Comparison of ENCODE assay signal across 11 mouse cellular contexts in the genomic region with DNA sequence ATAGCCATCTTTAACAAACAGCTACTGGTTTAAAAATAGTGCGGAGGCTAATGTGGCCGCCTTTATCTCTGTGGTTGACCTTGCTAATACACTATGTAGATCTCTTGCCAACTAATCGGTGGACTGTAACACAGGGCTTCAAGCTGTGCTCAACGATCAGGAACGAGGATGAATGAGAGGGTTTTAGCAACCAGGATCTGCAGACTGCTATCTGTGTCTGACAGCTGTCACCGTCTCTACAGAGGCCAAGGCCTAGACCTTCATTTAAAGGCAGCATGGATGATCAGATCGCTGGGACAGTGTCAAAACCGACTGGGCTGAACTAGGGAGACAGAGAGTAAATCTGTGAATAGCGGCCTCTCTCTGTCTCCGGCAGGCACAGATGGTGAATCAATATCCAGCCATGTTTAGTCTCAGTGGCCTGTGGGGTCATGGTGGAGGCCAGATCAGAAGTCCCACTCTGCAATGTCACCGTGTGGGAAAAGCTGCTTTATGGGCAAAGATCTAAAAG.
A peak's percentile ranks its signal among the peaks of the same experiment; 100 is the strongest.
DNase-seq lines count a peak whose midpoint lies in the region; ATAC-seq lines count a peak whose summit lies in the region.
"Had no signal": no experiment of that assay in that cellular context is flagged by ENCODE, and none has a peak within 500 bp of the region (broad histone marks: within the 10 kb centered on the region; RNA-seq: fewer than 3 reads in every experiment).

No protein-coding gene starts in this region.

- peak; percentile 46 for DNase-seq in forebrain, embryonic 14.5 days (ENCODE audit: low spot score)
- DNase-seq in forebrain, embryonic 10.5 days (ENCODE audit: extremely low spot score, low spot score), result no peak
- no peak for DNase-seq in liver, embryonic 13.5 days
- no peak for DNase-seq in layer of hippocampus, postnatal 10 days (ENCODE audit: low spot score in 2 of 2)
- DNase-seq in right cerebral cortex, postnatal 10 days (ENCODE audit: low spot score in 2 of 2), result no peak
- DNase-seq: forebrain, postnatal 0 days had no signal

- no peak overlapping the region for H3K9ac ChIP-seq in forebrain, embryonic 14.5 days (ENCODE audit: low read length)
- H3K9ac ChIP-seq in heart, embryonic 16.5 days (ENCODE audit: low read length), result no peak overlapping the region
- no peak overlapping the region for H3K9ac ChIP-seq in liver, embryonic 13.5 days
- H3K9ac ChIP-seq: forebrain, postnatal 0 days; stomach, embryonic 15.5 days had no signal

- 46% methylated on average over 11 of the region's 11 CpGs for WGBS in forebrain, embryonic 14.5 days
- WGBS in forebrain, embryonic 10.5 days, result 68% methylated on average over 11 of the region's 11 CpGs
- WGBS in heart, embryonic 16.5 days, result 37% methylated on average over 11 of the region's 11 CpGs
- WGBS in liver, embryonic 13.5 days (ENCODE audit: insufficient replicate concordance), result 34% methylated on average over 11 of the region's 11 CpGs

- no peak overlapping the region for H3K4me3 ChIP-seq in forebrain, embryonic 14.5 days (ENCODE audit: low read depth, low read length)
- no peak overlapping the region for H3K4me3 ChIP-seq in forebrain, embryonic 10.5 days
- H3K4me3 ChIP-seq in heart, embryonic 16.5 days (ENCODE audit: low read length), result no peak overlapping the region
- no peak overlapping the region for H3K4me3 ChIP-seq in liver, embryonic 13.5 days (replicated peaks)
- H3K4me3 ChIP-seq: stomach, embryonic 15.5 days had no signal

- H3K36me3 ChIP-seq in forebrain, embryonic 14.5 days (ENCODE audit: control insufficient read depth, insufficient read depth, low read length), result no peaks in the 10 kb centered on the region
- no peaks in the 10 kb centered on the region for H3K36me3 ChIP-seq in forebrain, embryonic 10.5 days (replicated peaks)
- no peaks in the 10 kb centered on the region for H3K36me3 ChIP-seq in heart, embryonic 16.5 days (ENCODE audit: control insufficient read depth, insufficient read depth)
- H3K36me3 ChIP-seq in liver, embryonic 13.5 days, result no peaks in the 10 kb centered on the region
- H3K36me3 ChIP-seq: stomach, embryonic 15.5 days had no signal

- H3K27ac ChIP-seq in forebrain, embryonic 14.5 days (ENCODE audit: low read depth, low read length), result no peak overlapping the region; the same call in 1 of the 2 replicates
- no peak overlapping the region for H3K27ac ChIP-seq in forebrain, embryonic 10.5 days
- H3K27ac ChIP-seq in heart, embryonic 16.5 days (ENCODE audit: low read length), result peak overlapping the region; percentile 84
- peak overlapping the region; percentile 5; the same call in 1 of the 2 replicates for H3K27ac ChIP-seq in liver, embryonic 13.5 days
- H3K27ac ChIP-seq: macrophage; stomach, embryonic 15.5 days had no signal

- no peaks in the 10 kb centered on the region for H3K9me3 ChIP-seq in forebrain, embryonic 14.5 days (replicated peaks; ENCODE audit: control insufficient read depth, low read length)
- no peaks in the 10 kb centered on the region for H3K9me3 ChIP-seq in forebrain, embryonic 10.5 days
- no peaks in the 10 kb centered on the region for H3K9me3 ChIP-seq in heart, embryonic 16.5 days (replicated peaks; ENCODE audit: control insufficient read depth, low read length)
- H3K9me3 ChIP-seq in liver, embryonic 13.5 days (replicated peaks), result no peaks in the 10 kb centered on the region
- H3K9me3 ChIP-seq: stomach, embryonic 15.5 days had no signal

- H3K27me3 ChIP-seq in forebrain, embryonic 14.5 days (replicated peaks; ENCODE audit: control insufficient read depth, insufficient read depth, low read length), result no peaks in the 10 kb centered on the region
- peaks cover 92% of the 10 kb centered on the region for H3K27me3 ChIP-seq in forebrain, embryonic 10.5 days (ENCODE audit: poor library complexity, severe bottlenecking)
- no peaks in the 10 kb centered on the region for H3K27me3 ChIP-seq in heart, embryonic 16.5 days (ENCODE audit: control insufficient read depth, insufficient read depth, low read length)
- no peaks in the 10 kb centered on the region for H3K27me3 ChIP-seq in liver, embryonic 13.5 days
- H3K27me3 ChIP-seq: stomach, embryonic 15.5 days had no signal

- H3K4me2 ChIP-seq in forebrain, embryonic 14.5 days (ENCODE audit: low read length), result no peak overlapping the region
- no peak overlapping the region for H3K4me2 ChIP-seq in heart, embryonic 16.5 days (ENCODE audit: low read depth, low read length)
- H3K4me2 ChIP-seq in liver, embryonic 13.5 days, result no peak overlapping the region
- H3K4me2 ChIP-seq: stomach, embryonic 15.5 days had no signal

- H3K4me1 ChIP-seq in forebrain, embryonic 14.5 days (ENCODE audit: control insufficient read depth, insufficient read depth, low read length), result peaks cover 32% of the 10 kb centered on the region
- H3K4me1 ChIP-seq in forebrain, embryonic 10.5 days, result peaks cover 58% of the 10 kb centered on the region
- H3K4me1 ChIP-seq in heart, embryonic 16.5 days (ENCODE audit: control insufficient read depth, insufficient read depth, low read length), result peaks cover 21% of the 10 kb centered on the region
- peaks cover 7% of the 10 kb centered on the region for H3K4me1 ChIP-seq in liver, embryonic 13.5 days (replicated peaks)
- H3K4me1 ChIP-seq: stomach, embryonic 15.5 days had no signal

- ATAC-seq in forebrain, embryonic 14.5 days, result no peak
- ATAC-seq in cerebellum, adult (ENCODE audit: insufficient number of reproducible peaks, low FRiP score, low TSS enrichment), result peak; percentile 49; the same call in 1 of the 2 replicates
- peak; percentile 74 for ATAC-seq in heart, embryonic 16.5 days (replicated peaks; ENCODE audit: extremely low read depth, insufficient read depth, low FRiP score)
- peak; percentile 58; the same call in 1 of the 2 replicates for ATAC-seq in liver, embryonic 13.5 days (ENCODE audit: low read depth)
- no peak for ATAC-seq in monocyte, adult 5-6 weeks (replicated peaks; ENCODE audit: insufficient number of reproducible peaks, low FRiP score, low TSS enrichment, poor library complexity, severe bottlenecking)
- ATAC-seq: forebrain, postnatal 0 days had no signal

Comparison
In these comparisons a context has a peak if more than half of its experiments do, and no peak if none do; other contexts are left out.
1. ATAC-seq: peak in cerebellum, adult (single experiment), heart, embryonic 16.5 days (single experiment) and liver, embryonic 13.5 days (single experiment); none in forebrain, embryonic 14.5 days (single experiment) and monocyte, adult 5-6 weeks (single experiment).
2. H3K27ac ChIP-seq: peak in heart, embryonic 16.5 days (single experiment) and liver, embryonic 13.5 days (single experiment); none in forebrain, embryonic 14.5 days (single experiment) and forebrain, embryonic 10.5 days (single experiment).